Mouse (Mus musculus) embryonic facial prominence, embryonic 12.5 days (tissue): ENCODE data around the gene Gm13285. TPM values are rescaled to one million over a fixed set of nuclear protein-coding genes. Genes with fewer than 3 reads are reported as not detected.
A peak's percentile ranks its signal among the peaks of the same experiment; 100 is the strongest.
"Not testable (repeated sequence)": the region's sequence is repeated elsewhere in the genome, so short reads cannot be mapped to it uniquely, and the experiment has no call there.

ENCODE experiments used
- ATAC-seq: fragments of 200-750 bp; cut with Nextera tagmentation; 2 replicates; pipeline ENCODE4 v1.8.0; 2017; ENCODE audit not compliant: insufficient number of reproducible peaks, insufficient read depth, low FRiP score, low TSS enrichment
- H3K27ac ChIP-seq: fragments of 300-500 bp; sonication (generic); 2 replicates; pipeline ENCODE4 v1.5.1; 2016; ENCODE audit warnings: mild to moderate bottlenecking
- H3K27me3 ChIP-seq: fragments of 300-500 bp; sonication (generic); 2 replicates; pipeline ENCODE4 v1.6.1; 2016; ENCODE audit warnings: mild to moderate bottlenecking, moderate library complexity
- H3K36me3 ChIP-seq: fragments of 300-500 bp; sonication (generic); 2 replicates; pipeline ENCODE4 v1.6.1; 2016; ENCODE audit warnings: mild to moderate bottlenecking
- H3K4me1 ChIP-seq: fragments of 300-500 bp; sonication (generic); 2 replicates; pipeline ENCODE4 v1.6.1; 2016
- H3K4me2 ChIP-seq: fragments of 300-500 bp; sonication (generic); replicated peaks from 2 replicates; pipeline ENCODE4 v1.6.1; 2016; ENCODE audit warnings: mild to moderate bottlenecking, moderate library complexity
- H3K4me3 ChIP-seq: fragments of 300-500 bp; sonication (generic); 2 replicates; pipeline ENCODE4 v1.5.1; 2016; ENCODE audit warnings: mild to moderate bottlenecking
- H3K9ac ChIP-seq: fragments of 300-500 bp; sonication (generic); 2 replicates; pipeline ENCODE4 v1.6.1; 2016; ENCODE audit warnings: mild to moderate bottlenecking, moderate library complexity
- H3K9me3 ChIP-seq: fragments of 300-500 bp; sonication (generic); 2 replicates; pipeline ENCODE4 v1.6.1; 2016; ENCODE audit warnings: mild to moderate bottlenecking, moderate library complexity
- WGBS: fragments of 180-500 bp; shearing (Covaris S2); methylation state at CpG from one replicate; pipeline ENCODE4 v1.1.7; 2016; 5-methylcytosine and 5-hydroxymethylcytosine counted together
- polyA plus RNA-seq: library from polyadenylated mRNA; unstranded; fragments of >200 nt; fragmentation: Nextera tagmentation; extraction: Ambion mirVana; gene quantifications from 2 replicates; pipeline ENCODE4 v1.2.1, GENCODE M21; 2016

The Gm13285 gene
- 1.0 and 1.5 TPM in 2 replicates for polyA plus RNA-seq

- H3K4me3 ChIP-seq, H3K36me3 ChIP-seq, H3K27me3 ChIP-seq, H3K9ac ChIP-seq, H3K27ac ChIP-seq, H3K4me2 ChIP-seq, ATAC-seq, H3K4me1 ChIP-seq, H3K9me3 ChIP-seq: not testable (repeated sequence)
- 10% methylated on average over 6 of the region's 7 CpGs for WGBS
Observed at GRCm38 (mm10) chr4:88799365-88799764, at the start of gene Gm13285. Gene Gm13285, plus strand, starts transcription at chr4:88799665.

- Histone ChIP-seq H3K27ac (no peak overlapping the region), H3K4me2 (no peak overlapping the region), H3K9me3 (no peaks in the 10 kb centered on the region), H3K4me1 (no peaks in the 10 kb centered on the region), H3K36me3 (no peaks in the 10 kb centered on the region), H3K27me3 (no peaks in the 10 kb centered on the region), H3K9ac (no peak overlapping the region), H3K4me3 (no peak overlapping the region)
- 35% methylated on average over 6 of the region's 6 CpGs for WGBS
- no peak for ATAC-seq
Observed at GRCm38 (mm10) chr4:88749926-88750325, 49.5 kb upstream of the Gm13285 start.

DNA sequence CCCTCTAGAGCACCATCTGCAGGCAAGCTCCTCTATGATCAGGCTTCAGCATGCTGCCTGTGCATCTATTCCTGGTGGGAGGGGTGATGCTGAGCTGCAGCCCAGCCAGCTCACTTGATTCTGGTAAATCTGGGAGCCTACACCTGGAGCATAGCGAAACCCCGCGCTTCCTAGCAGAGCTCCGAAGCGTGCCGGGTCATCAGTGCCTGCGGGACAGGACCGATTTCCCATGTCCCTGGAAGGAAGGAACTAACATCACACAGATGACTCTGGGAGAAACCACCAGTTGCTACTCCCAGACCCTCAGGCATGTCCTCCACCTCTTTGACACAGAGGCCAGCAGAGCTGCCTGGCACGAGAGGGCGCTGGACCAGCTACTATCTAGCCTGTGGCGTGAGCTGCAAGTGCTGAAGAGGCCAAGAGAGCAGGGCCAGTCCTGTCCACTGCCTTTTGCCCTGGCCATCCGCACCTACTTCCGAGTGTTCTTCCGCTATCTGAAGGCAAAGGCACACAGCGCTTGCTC lies 44.6 kb upstream of the Gm13285 start, which contains the start of gene Gm13271:
TSS of gene Gm13271 (plus strand) at position 51 of the 523 bp plus-strand sequence.
- H3K9ac ChIP-seq, ATAC-seq, H3K4me2 ChIP-seq, H3K27me3 ChIP-seq, H3K27ac ChIP-seq, H3K36me3 ChIP-seq, H3K9me3 ChIP-seq, H3K4me1 ChIP-seq, H3K4me3 ChIP-seq: not testable (repeated sequence)
- 75% methylated on average over 15 of the region's 15 CpGs for WGBS

DNA sequence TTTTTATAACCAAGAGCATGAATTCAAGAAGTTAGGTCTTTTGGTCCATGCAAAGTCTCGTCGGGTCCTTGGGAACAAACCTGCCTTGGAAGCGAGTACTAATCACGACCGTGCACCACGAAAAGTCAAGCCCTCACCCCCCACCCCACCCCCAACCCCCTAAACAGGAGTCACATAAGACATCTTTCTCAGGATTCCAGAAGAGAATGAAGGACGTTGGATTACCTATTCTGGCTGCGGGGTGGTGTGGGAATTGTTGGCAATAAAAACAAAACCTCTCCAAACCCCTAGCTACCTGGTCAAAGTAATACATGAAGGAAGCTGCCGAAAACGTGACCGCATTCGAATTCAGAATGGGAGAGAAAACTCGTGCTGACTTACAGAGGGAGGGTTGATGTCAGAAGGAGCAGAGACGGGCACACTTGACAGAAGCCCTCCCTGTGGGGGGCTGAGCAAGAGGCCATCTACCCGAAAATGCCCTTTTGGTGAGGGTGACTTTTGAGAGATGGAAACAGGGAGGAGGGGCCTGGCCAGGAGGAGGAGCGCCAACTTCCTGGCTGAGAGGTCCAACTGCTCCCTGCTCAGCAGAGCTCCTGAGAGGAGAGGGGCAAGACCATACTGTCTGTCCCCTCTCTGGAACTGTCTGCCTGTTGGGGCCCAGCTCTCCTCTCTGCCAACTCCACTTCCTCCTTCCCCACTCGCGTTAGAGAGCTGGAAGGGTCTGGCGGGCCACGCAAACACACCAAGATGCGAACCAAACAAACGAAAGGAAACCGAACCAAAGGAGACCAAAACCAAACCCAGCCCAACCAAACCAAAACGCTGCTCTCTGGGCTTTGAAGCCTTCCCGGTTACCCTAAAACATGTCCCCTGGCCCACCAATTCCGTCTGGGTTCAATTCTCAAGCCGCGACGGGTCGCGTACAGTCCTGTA lies 42.6 kb upstream of the Gm13285 start:
- not testable (repeated sequence) for H3K9me3 ChIP-seq, H3K4me1 ChIP-seq, H3K36me3 ChIP-seq, ATAC-seq, H3K27me3 ChIP-seq
- Histone ChIP-seq H3K4me3 (peak overlapping the region; percentile 43), H3K4me2 (peak overlapping the region; percentile 64), H3K27ac (peak overlapping the region; percentile 91), H3K9ac (peak overlapping the region; percentile 48; the same call in 1 of the 2 replicates)
- WGBS, result 13% methylated on average over 28 of the region's 31 CpGs

- Histone ChIP-seq H3K9ac (peak overlapping the region; percentile 48; the same call in 1 of the 2 replicates), H3K4me3 (peak overlapping the region; percentile 43), H3K4me2 (peak overlapping the region; percentile 64), H3K27ac (peak overlapping the region; percentile 91)
- 0% methylated on average over 19 of the region's 21 CpGs for WGBS
- not testable (repeated sequence) for H3K27me3 ChIP-seq, H3K36me3 ChIP-seq, H3K4me1 ChIP-seq, H3K9me3 ChIP-seq
- peak; percentile 100 for ATAC-seq
Observed at GRCm38 (mm10) chr4:88757628-88758031, 41.8 kb upstream of the Gm13285 start.

GRCm38 (mm10) chr4:88758751-88759150 lies 40.7 kb upstream of the Gm13285 start:
- H3K9me3 ChIP-seq, result not testable (repeated sequence)

DNA sequence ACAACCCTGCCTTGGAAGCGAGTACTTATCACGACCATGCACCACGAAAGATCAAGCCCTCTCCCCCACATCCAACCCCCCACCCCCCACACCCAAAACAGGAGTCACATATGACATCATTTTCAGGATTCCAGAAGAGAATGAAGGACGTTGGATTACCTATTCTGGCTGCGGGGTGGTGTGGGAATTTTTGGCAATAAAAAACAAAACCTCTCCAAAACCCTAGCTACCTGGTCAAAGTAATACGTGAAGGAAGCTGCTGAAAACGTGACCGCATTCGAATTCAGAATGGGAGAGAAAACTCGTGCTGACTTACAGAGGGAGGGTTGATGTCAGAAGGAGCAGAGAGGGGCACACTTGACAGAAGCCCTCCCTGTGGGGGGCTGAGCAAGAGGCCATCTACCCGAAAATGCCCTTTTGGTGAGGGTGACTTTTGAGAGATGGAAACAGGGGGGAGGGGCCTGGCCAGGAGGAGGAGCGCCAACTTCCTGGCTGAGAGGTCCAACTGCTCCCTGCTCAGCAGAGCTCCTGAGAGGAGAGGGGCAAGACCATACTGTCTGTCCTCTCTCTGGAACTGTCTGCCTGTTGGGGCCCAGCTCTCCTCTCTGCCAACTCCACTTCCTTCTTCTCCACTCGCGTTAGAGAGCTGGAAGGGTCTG lies 39.7 kb upstream of the Gm13285 start, which contains the start of gene Gm13283:
TSS of gene Gm13283 (plus strand) at position 510 of the 659 bp plus-strand sequence.
- 22% methylated on average over 9 of the region's 14 CpGs for WGBS
- not testable (repeated sequence) for H3K36me3 ChIP-seq, H3K9me3 ChIP-seq, ATAC-seq, H3K27me3 ChIP-seq, H3K4me1 ChIP-seq
- peak within 1 kb of the TSS; percentile 36 for H3K4me3 ChIP-seq
- H3K27ac ChIP-seq, result peak within 1 kb of the TSS; percentile 75; the same call in 1 of the 2 replicates
- H3K9ac ChIP-seq, result peak within 1 kb of the TSS; percentile 44; the same call in 1 of the 2 replicates
- peak within 1 kb of the TSS; percentile 48 for H3K4me2 ChIP-seq

More at GRCm38 (mm10) chr4:88758751-88759150, 40.7 kb upstream of the Gm13285 start:
- H3K4me1 ChIP-seq, H3K4me2 ChIP-seq, H3K36me3 ChIP-seq, H3K9ac ChIP-seq, H3K4me3 ChIP-seq, ATAC-seq, H3K27ac ChIP-seq, H3K27me3 ChIP-seq: not testable (repeated sequence)
- WGBS, result 87% methylated on average over 9 of the region's 9 CpGs

DNA sequence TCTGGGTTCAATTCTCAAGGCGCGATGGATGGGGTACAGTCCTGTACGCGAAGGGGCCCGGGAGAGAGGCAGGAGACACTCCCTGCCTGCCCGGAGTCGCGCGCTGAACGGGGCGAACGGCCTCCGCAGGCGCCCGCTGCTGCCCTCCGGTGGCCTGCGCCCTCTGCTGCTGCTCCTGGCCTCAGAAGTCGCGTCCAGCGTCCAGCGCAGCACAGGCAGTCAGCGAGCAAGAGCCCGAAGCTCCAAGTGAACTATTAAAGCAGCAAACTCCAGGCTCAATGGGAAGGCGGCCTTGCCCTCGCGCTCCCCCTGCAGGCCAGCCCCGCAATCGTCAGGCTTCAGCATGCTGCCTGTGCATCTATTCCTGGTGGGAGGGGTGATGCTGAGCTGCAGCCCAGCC lies 39.0 kb upstream of the Gm13285 start:
- H3K36me3 ChIP-seq, H3K9me3 ChIP-seq, ATAC-seq, H3K4me1 ChIP-seq, H3K27me3 ChIP-seq: not testable (repeated sequence)
- peak overlapping the region; percentile 75; the same call in 1 of the 2 replicates for H3K27ac ChIP-seq
- WGBS, result under 1% methylated on average over 23 of the region's 28 CpGs
- H3K4me3 ChIP-seq, result peak overlapping the region; percentile 36
- peak overlapping the region; percentile 44; the same call in 1 of the 2 replicates for H3K9ac ChIP-seq
- peak overlapping the region; percentile 48 for H3K4me2 ChIP-seq

DNA sequence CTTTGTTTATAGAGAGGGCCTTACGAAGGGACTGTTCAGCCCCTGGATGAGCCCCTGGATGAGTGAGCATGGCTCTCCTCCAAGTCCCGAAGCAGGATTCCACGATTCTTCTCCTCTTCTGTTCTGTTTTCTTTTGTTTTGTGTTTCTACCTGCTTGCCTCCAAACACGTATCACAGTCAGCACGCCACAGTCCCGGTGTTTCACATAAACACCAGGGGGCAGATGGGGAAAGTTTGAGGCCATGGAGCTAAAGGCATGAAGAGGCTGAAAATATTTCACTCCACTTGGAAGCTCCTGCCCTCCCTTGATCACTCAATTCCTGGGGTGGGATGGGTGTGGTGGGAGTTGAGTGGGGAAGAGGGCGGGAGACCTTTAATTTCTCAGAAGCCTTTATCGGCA lies 37.7 kb upstream of the Gm13285 start:
- WGBS, result 70% methylated on average over 6 of the region's 8 CpGs
- ATAC-seq, H3K27ac ChIP-seq, H3K27me3 ChIP-seq, H3K36me3 ChIP-seq, H3K4me2 ChIP-seq, H3K9me3 ChIP-seq, H3K4me3 ChIP-seq, H3K4me1 ChIP-seq, H3K9ac ChIP-seq: not testable (repeated sequence)

GRCm38 (mm10) chr4:88762341-88762740 lies 37.1 kb upstream of the Gm13285 start:
- H3K4me2 ChIP-seq, ATAC-seq: not testable (repeated sequence)
- 56% methylated on average over 9 of the region's 9 CpGs for WGBS

GRCm38 (mm10) chr4:88763384-88764018 lies 36.0 kb upstream of the Gm13285 start:
- not testable (repeated sequence) for H3K4me1 ChIP-seq, H3K9ac ChIP-seq, H3K27me3 ChIP-seq, ATAC-seq, H3K9me3 ChIP-seq, H3K36me3 ChIP-seq
- WGBS, result 4% methylated on average over 26 of the region's 42 CpGs
- H3K27ac ChIP-seq, result 0 out of 2 replicates have a peak overlapping the region, but pooled peaks have one; percentile 17
- H3K4me2 ChIP-seq, result peak overlapping the region; percentile 49
- H3K4me3 ChIP-seq, result peak overlapping the region; percentile 38

More at GRCm38 (mm10) chr4:88762341-88762740, 37.1 kb upstream of the Gm13285 start:
- not testable (repeated sequence) for H3K4me1 ChIP-seq, H3K27me3 ChIP-seq, H3K9ac ChIP-seq, H3K27ac ChIP-seq, H3K36me3 ChIP-seq, H3K9me3 ChIP-seq, H3K4me3 ChIP-seq
